Mouse (Mus musculus) spleen, adult 2 months (tissue): ENCODE measurements around the gene Tipin.

ENCODE experiments used
- CTCF ChIP-seq: fragments of 200-500 bp; IDR thresholded peaks from 2 replicates; pipeline ENCODE4 v1.5.1; 2011; ENCODE audit warnings: mild to moderate bottlenecking, inconsistent platforms; ENCODE audit not compliant: insufficient read depth, insufficient read length, insufficient replicate concordance; ENCODE audit errors: extremely low read depth
- POLR2A ChIP-seq: fragments of 200-500 bp; IDR thresholded peaks from 2 replicates; pipeline ENCODE4 v1.6.1; 2011; ENCODE audit warnings: low read depth, low read length, inconsistent platforms

DNA sequence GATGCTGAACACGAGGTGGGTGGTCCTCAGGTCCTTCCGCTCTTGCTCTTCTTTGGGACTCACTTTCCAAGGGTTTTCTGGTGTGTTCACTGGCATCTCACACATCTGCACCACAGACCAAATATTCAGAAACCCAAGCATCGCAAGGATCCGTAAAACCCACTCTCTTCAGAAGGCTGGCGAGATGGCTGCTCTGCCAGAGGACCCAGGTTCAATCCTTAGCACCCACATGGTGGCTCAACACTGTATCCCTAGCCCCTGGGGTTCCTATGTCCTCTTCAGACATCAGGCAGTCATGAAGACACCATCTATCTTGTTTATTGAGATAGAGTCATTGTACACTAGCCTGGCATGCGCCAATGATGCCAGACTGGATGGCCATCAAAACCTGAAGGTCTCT lies 33.3 kb downstream of the Tipin start:
- TF ChIP-seq POLR2A: no peak
- TF ChIP-seq CTCF: no peak
